Comparison of ENCODE assay signal across 8 mouse cellular contexts in genomic region chrX:95164140-95164539, GRCm38 (mm10). TPM values are rescaled to one million over a fixed set of nuclear protein-coding genes. Genes with fewer than 3 reads are reported as not detected.
A peak's percentile ranks its signal among the peaks of the same experiment; 100 is the strongest.
DNase-seq lines count a peak whose midpoint lies in the region; ATAC-seq lines count a peak whose summit lies in the region.

No protein-coding gene starts in this region.

- WGBS in limb, embryonic 12.5 days, result 76% methylated on average over 6 of the region's 6 CpGs
- 79% methylated on average over 6 of the region's 6 CpGs for WGBS in limb, embryonic 10.5 days
- 67% methylated on average over 6 of the region's 6 CpGs for WGBS in intestine, embryonic 15.5 days
- WGBS in neural tube, embryonic 14.5 days, result 61% methylated on average over 6 of the region's 6 CpGs

- no peaks in the 10 kb centered on the region for H3K36me3 ChIP-seq in limb, embryonic 12.5 days
- H3K36me3 ChIP-seq in limb, embryonic 10.5 days, result no peaks in the 10 kb centered on the region
- no peaks in the 10 kb centered on the region for H3K36me3 ChIP-seq in intestine, embryonic 15.5 days
- H3K36me3 ChIP-seq in neural tube, embryonic 14.5 days (ENCODE audit: control insufficient read depth, insufficient read depth, low read length), result no peaks in the 10 kb centered on the region

- H3K9ac ChIP-seq in limb, embryonic 12.5 days (replicated peaks), result no peak overlapping the region
- H3K9ac ChIP-seq in intestine, embryonic 15.5 days, result no peak overlapping the region
- no peak overlapping the region for H3K9ac ChIP-seq in neural tube, embryonic 14.5 days (replicated peaks; ENCODE audit: low read depth, low read length)

- peaks cover 12% of the 10 kb centered on the region; the same call in 1 of the 2 replicates for H3K27me3 ChIP-seq in limb, embryonic 12.5 days
- peaks cover 83% of the 10 kb centered on the region for H3K27me3 ChIP-seq in limb, embryonic 10.5 days (ENCODE audit: low read depth, poor library complexity, severe bottlenecking)
- H3K27me3 ChIP-seq in intestine, embryonic 15.5 days (replicated peaks), result no peaks in the 10 kb centered on the region
- no peaks in the 10 kb centered on the region for H3K27me3 ChIP-seq in neural tube, embryonic 14.5 days (ENCODE audit: control insufficient read depth, insufficient read depth, low read length)

- no peak overlapping the region for H3K4me3 ChIP-seq in limb, embryonic 12.5 days (replicated peaks)
- H3K4me3 ChIP-seq in limb, embryonic 10.5 days, result no peak overlapping the region
- H3K4me3 ChIP-seq in intestine, embryonic 15.5 days (replicated peaks), result no peak overlapping the region
- H3K4me3 ChIP-seq in neural tube, embryonic 14.5 days (ENCODE audit: low read depth, low read length), result no peak overlapping the region

- no peak for DNase-seq in limb, embryonic 10.5 days (ENCODE audit: low spot score)
- DNase-seq in cerebellum, adult 9-10 months, result peak; percentile 52
- DNase-seq in lung, postnatal 36 days, result no peak
- DNase-seq in adrenal gland, adult 18-20 months (ENCODE audit: low spot score in 2 of 2), result no peak
- DNase-seq in adrenal gland, postnatal 14 days, result no peak

- no peak for ATAC-seq in limb, embryonic 12.5 days (ENCODE audit: insufficient number of reproducible peaks, insufficient read depth, low FRiP score, low TSS enrichment, low read depth)
- ATAC-seq in intestine, embryonic 15.5 days, result no peak
- no peak for ATAC-seq in neural tube, embryonic 14.5 days (ENCODE audit: low read depth)

- no peaks in the 10 kb centered on the region for H3K4me1 ChIP-seq in limb, embryonic 12.5 days (replicated peaks)
- no peaks in the 10 kb centered on the region for H3K4me1 ChIP-seq in limb, embryonic 10.5 days
- no peaks in the 10 kb centered on the region for H3K4me1 ChIP-seq in intestine, embryonic 15.5 days (replicated peaks)
- no peaks in the 10 kb centered on the region for H3K4me1 ChIP-seq in neural tube, embryonic 14.5 days (ENCODE audit: control insufficient read depth, insufficient read depth, low read length)

- H3K27ac ChIP-seq in limb, embryonic 12.5 days, result no peak overlapping the region
- H3K27ac ChIP-seq in limb, embryonic 10.5 days, result no peak overlapping the region
- H3K27ac ChIP-seq in intestine, embryonic 15.5 days, result no peak overlapping the region; the same call in 1 of the 2 replicates
- H3K27ac ChIP-seq in neural tube, embryonic 14.5 days (ENCODE audit: low read depth, low read length), result no peak overlapping the region

- peak overlapping the region; percentile 66 for H3K4me2 ChIP-seq in limb, embryonic 12.5 days
- peak overlapping the region; percentile 6; the same call in 1 of the 2 replicates for H3K4me2 ChIP-seq in intestine, embryonic 15.5 days (replicated peaks)
- peak overlapping the region; percentile 61; the same call in 1 of the 2 replicates for H3K4me2 ChIP-seq in neural tube, embryonic 14.5 days (ENCODE audit: low read depth, low read length)

- no peaks in the 10 kb centered on the region for H3K9me3 ChIP-seq in limb, embryonic 12.5 days
- no peaks in the 10 kb centered on the region for H3K9me3 ChIP-seq in limb, embryonic 10.5 days (replicated peaks)
- H3K9me3 ChIP-seq in intestine, embryonic 15.5 days, result no peaks in the 10 kb centered on the region
- no peaks in the 10 kb centered on the region for H3K9me3 ChIP-seq in neural tube, embryonic 14.5 days (ENCODE audit: control insufficient read depth, low read length)

RNA-seq across cellular contexts. Expression of gene Arhgef9, which starts 32.5 kb away (rescaled TPM):
- 17.0 and 17.1 TPM in 2 replicates for polyA plus RNA-seq in limb, embryonic 12.5 days (2016; fragmentation: Nextera tagmentation; extraction: Ambion mirVana)
- 8.6 and 13.3 TPM in 2 replicates for polyA plus RNA-seq in limb, embryonic 10.5 days (2016; fragmentation: Nextera tagmentation; extraction: Ambion mirVana)
- polyA plus RNA-seq in intestine, embryonic 15.5 days (2015; fragmentation: Nextera tagmentation; extraction: Ambion mirVana), result 8.8 and 10.6 TPM in 2 replicates
- 36.6 and 60.5 TPM in 2 replicates for polyA plus RNA-seq in neural tube, embryonic 14.5 days (2014; fragmentation: Nextera tagmentation; extraction: Ambion mirVana)
- total RNA-seq in adrenal gland, adult 18-20 months (2021), result 10 to 100 TPM; 10.3 to 14.5 TPM
- total RNA-seq in adrenal gland, postnatal 14 days (2021), result 12.6 and 16.9 TPM in 2 replicates

Comparison
In these comparisons a context has a peak if more than half of its experiments do, and no peak if none do; other contexts are left out.
1. H3K4me2 ChIP-seq: peak in every context shown above with its lines; median percentile 66 in limb, embryonic 12.5 days; 61 in neural tube, embryonic 14.5 days; 6 in intestine, embryonic 15.5 days.